Mouse (Mus musculus) brain, embryonic 14.5 days (tissue): ENCODE measurements at regions not wholly inside any gene's neighbourhood (a gene's known extent, or its start where the extent isn't known, plus 50 kb on each side); places are given as distances from the start of the nearest gene placed in this dataset.

Experiments used
- CTCF ChIP-seq: fragments of 200-500 bp; IDR thresholded peaks from 2 replicates; pipeline ENCODE4 v1.5.1; 2012; ENCODE audit warnings: inconsistent platforms, mild to moderate bottlenecking, moderate library complexity, borderline replicate concordance; ENCODE audit not compliant: insufficient read depth, insufficient read length; ENCODE audit errors: extremely low read depth
- POLR2A ChIP-seq: fragments of 200-500 bp; IDR thresholded peaks from 2 replicates; pipeline ENCODE4 v1.6.1; 2012; ENCODE audit warnings: mild to moderate bottlenecking, inconsistent platforms, borderline replicate concordance; ENCODE audit not compliant: poor library complexity, insufficient read depth, insufficient read length, severe bottlenecking; ENCODE audit errors: extremely low read depth

- TF ChIP-seq CTCF (no peak), POLR2A (no peak)
Observed at GRCm38 (mm10) chr15:13359026-13359425, 185.6 kb upstream of the Cdh6 start.
